Comparison of ENCODE assay signal across 10 mouse cellular contexts in the genomic region with DNA sequence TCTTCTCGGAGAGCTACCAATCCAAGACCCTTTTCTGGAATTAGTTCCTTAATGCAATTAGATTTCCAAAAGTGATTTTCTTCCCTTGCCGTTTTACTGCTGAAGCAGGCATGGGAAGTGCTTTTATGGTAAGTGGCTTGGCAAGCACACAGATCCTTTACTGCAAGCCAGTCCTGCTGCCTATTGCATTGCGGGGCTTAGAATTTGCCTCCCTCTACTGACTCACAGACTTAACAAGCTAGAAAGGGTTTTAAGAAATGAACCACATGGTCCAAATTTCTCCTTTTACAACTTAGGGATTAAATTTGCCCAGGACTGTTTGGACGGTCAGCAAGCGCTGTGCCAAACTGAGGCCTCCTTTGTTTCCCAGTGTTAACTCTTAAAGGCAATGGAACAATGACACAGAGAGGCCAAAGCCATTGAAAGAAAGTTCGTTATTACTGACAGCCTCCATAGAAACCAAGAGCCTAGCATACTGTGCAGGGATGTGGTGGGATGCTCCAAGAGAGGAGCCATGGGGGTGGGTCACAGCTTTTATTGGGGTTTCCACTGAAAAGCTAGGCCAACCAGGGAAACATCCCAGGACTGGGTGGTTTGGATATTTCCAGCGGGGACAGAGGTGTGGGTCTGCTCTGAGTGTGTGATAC.
DNase-seq lines count a peak whose midpoint lies in the region; ATAC-seq and TF ChIP-seq lines count a peak whose summit lies in the region.
"Had no signal": no experiment of that assay in that cellular context is flagged by ENCODE, and none has a peak within 500 bp of the region (broad histone marks: within the 10 kb centered on the region; RNA-seq: fewer than 3 reads in every experiment).

No protein-coding gene starts in this region.

- no peaks in the 10 kb centered on the region for H3K9me3 ChIP-seq in lung, embryonic 14.5 days (ENCODE audit: low read depth, low read length)
- H3K9me3 ChIP-seq: intestine, embryonic 15.5 days; liver, embryonic 15.5 days had no signal

- no peaks in the 10 kb centered on the region for H3K4me1 ChIP-seq in lung, embryonic 14.5 days (ENCODE audit: insufficient read depth)
- H3K4me1 ChIP-seq in lung, adult 2 months (ENCODE audit: control insufficient read depth, insufficient read depth, low read length) = no peaks in the 10 kb centered on the region
- H3K4me1 ChIP-seq: intestine, embryonic 15.5 days; liver, embryonic 15.5 days had no signal

- WGBS in lung, embryonic 14.5 days = 60% methylated on average over 7 of the region's 7 CpGs
- 77% methylated on average over 7 of the region's 7 CpGs for WGBS in lung, adult 2 months

- no peak for TF ChIP-seq CTCF in lung, embryonic 14.5 days (IDR thresholded peaks at IDR 0.05; ENCODE audit: low read depth)
- TF ChIP-seq CTCF in lung, adult 2 months (IDR thresholded peaks at IDR 0.05; ENCODE audit: insufficient read depth, low read length) = no peak

- DNase-seq in lung, embryonic 14.5 days = peak; percentile 55
- no peak for DNase-seq in lung, adult 18-20 months
- peak; percentile 27 for DNase-seq in fibroblast of lung, adult 2 months (ENCODE audit: low read depth)
- DNase-seq in left cerebral cortex, postnatal 36 days (ENCODE audit: low spot score in 2 of 2) = peak; percentile 24 to 27
- peak; percentile 56 to 71 for DNase-seq in right cerebral cortex, postnatal 10 days (ENCODE audit: low spot score in 2 of 2)
- DNase-seq in lung, adult 2 months = no peak
- no peak for DNase-seq in spleen, postnatal 4 days (ENCODE audit: low spot score in 2 of 2)

- TF ChIP-seq POLR2A in lung, adult 2 months (IDR thresholded peaks at IDR 0.05; ENCODE audit: borderline replicate concordance, extremely low read depth, low read depth, low read length) = no peak

- no peak overlapping the region for H3K4me2 ChIP-seq in lung, embryonic 14.5 days
- H3K4me2 ChIP-seq: intestine, embryonic 15.5 days; liver, embryonic 15.5 days had no signal

- no peak for ATAC-seq in lung, embryonic 14.5 days (ENCODE audit: insufficient read depth)
- ATAC-seq in cerebellum, adult (ENCODE audit: insufficient number of reproducible peaks, low FRiP score, low TSS enrichment) = no peak
- ATAC-seq: intestine, embryonic 15.5 days had no signal

- H3K36me3 ChIP-seq in lung, embryonic 14.5 days (ENCODE audit: insufficient read depth) = no peaks in the 10 kb centered on the region
- H3K36me3 ChIP-seq: intestine, embryonic 15.5 days; liver, embryonic 15.5 days had no signal

- no peak overlapping the region for H3K27ac ChIP-seq in lung, embryonic 14.5 days (ENCODE audit: low read depth)
- H3K27ac ChIP-seq: intestine, embryonic 15.5 days; liver, embryonic 15.5 days had no signal

- H3K9ac ChIP-seq in lung, embryonic 14.5 days = no peak overlapping the region
- H3K9ac ChIP-seq: intestine, embryonic 15.5 days; liver, embryonic 15.5 days had no signal

- intact Hi-C loops in left cerebral cortex, postnatal 36 days (cut with DNase I) = no loop called here

- no peak overlapping the region for H3K4me3 ChIP-seq in lung, embryonic 14.5 days (ENCODE audit: low read depth, low read length)
- H3K4me3 ChIP-seq in lung, adult 2 months (replicated peaks; ENCODE audit: extremely low read depth, low read depth, low read length) = no peak overlapping the region
- H3K4me3 ChIP-seq: intestine, embryonic 15.5 days; liver, embryonic 15.5 days had no signal

- H3K27me3 ChIP-seq in lung, embryonic 14.5 days (ENCODE audit: insufficient read depth, low read length) = no peaks in the 10 kb centered on the region
- H3K27me3 ChIP-seq: intestine, embryonic 15.5 days; liver, embryonic 15.5 days had no signal

Comparison
In these comparisons a context has a peak if more than half of its experiments do, and no peak if none do; other contexts are left out.
1. DNase-seq: peak in lung, embryonic 14.5 days (single experiment), fibroblast of lung, adult 2 months (single experiment), left cerebral cortex, postnatal 36 days (2 of 2) and right cerebral cortex, postnatal 10 days (2 of 2); none in lung, adult 18-20 months (0 of 2), lung, adult 2 months (single experiment) and spleen, postnatal 4 days (0 of 2).